Mouse (Mus musculus) heart, adult 18-20 months (tissue): Measurements from ENCODE around the gene Olfr1389. TPM values are rescaled to one million over a fixed set of nuclear protein-coding genes. Genes with fewer than 3 reads are reported as not detected.
A peak's percentile ranks its signal among the peaks of the same experiment; 100 is the strongest.
"Not testable (repeated sequence)": the region's sequence is repeated elsewhere in the genome, so short reads cannot be mapped to it uniquely, and the experiment has no call there.

Experiments used
- DNase-seq, 2 experiments: peaks; one replicate each; pipeline ENCODE4 v3.0.0; 2021 to 2022; ENCODE audit warnings: mixed read lengths in 1 of 2
- long read RNA-seq, 2 experiments: library from polyadenylated mRNA; stranded (forward); transcript quantifications; one replicate each; pipeline ENCODE4 v2.0.0; 2021
- total RNA-seq, 2 experiments: library from RNA; stranded (reverse); gene quantifications; 2 replicates each; pipeline ENCODE4 v1.2.3; 2021

The Olfr1389 gene
- total RNA-seq: not detected
- long read RNA-seq, experiment 1: 0 reads
- long read RNA-seq, experiment 2: 0 reads

DNA sequence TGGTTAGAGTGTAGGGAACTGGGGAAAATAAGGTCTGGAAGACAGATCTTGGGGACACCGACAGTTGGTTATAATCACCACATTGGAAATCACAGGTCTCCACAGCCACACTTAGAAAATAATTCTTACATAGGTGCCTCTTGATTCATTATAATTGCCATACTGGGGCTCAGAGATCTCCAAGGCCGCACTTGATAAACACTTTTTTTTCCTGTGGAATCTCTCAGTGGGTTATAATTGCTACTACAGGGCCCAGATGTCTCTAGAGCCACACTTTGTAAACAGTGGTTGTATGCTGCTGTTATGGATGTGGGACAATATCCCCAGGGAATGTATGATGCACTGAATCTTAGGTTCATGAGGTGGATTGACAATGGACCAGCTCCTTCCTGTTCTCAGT lies at the start of gene Olfr1389:
Gene Olfr1389 (plus strand): TSS at position 301 of the 400 bp plus-strand sequence.
- no peak for DNase-seq

DNA sequence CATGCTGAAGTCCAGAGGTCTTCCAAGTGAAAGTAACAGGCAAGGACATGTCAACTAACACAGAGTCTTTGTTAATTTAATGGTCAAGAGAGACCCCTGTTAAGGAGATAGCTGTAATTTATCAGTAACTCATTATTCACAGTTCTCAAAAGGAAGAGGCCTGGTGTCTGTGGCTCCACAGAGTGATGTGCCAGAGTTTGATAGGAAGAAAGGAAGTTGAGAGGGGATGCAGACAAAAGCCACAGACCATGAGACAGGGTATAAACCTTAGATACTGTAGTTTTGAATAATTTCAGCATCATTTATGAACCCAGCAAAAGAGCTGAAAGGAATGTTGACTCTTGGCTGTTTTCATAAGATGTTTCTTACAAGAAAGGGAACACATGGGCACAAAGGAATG lies 39.7 kb upstream of the Olfr1389 start:
- DNase-seq: no peak

DNA sequence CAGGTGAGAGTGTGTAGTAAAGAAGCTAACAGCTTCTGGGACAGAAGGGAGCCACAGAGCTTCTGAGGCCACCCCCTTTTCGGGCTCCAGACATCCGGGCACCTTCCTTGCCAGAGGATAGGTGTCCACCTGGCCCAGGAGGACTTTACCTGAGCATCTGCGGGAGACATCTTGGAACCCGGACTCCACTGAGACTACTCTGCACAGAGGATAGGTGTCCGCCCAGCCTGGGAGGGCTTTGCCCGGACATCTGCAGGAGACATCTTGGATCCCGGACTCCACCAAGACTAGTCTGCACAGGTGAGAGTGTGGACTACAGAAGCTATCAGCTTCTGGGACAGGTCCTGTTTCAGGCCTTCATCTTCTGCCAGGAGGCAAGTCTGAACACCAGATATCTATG lies 36.7 kb upstream of the Olfr1389 start:
- DNase-seq: not testable (repeated sequence)

DNA sequence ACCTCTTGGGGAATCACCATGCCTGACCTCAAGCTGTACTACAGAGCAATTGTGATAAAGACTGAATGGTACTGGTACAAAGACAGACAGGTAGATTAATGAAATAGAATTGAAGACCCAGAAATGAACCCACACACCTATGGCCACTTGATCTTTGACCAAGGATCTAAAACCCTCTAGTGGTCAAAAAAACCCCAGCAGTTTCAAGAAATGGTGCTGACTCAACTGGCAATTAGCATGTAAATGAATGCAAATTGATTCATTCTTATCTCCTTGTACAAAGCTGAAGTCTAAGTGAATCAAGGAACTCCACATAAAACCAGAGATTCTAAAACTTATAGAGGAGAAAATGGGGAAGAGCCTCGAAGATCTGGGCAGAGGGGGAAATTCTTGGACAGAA lies 30.2 kb upstream of the Olfr1389 start:
- DNase-seq: not testable (repeated sequence)

- no peak for DNase-seq
Measured at GRCm38 (mm10) chr11:49406784-49407183, 16.1 kb upstream of the Olfr1389 start.

DNA sequence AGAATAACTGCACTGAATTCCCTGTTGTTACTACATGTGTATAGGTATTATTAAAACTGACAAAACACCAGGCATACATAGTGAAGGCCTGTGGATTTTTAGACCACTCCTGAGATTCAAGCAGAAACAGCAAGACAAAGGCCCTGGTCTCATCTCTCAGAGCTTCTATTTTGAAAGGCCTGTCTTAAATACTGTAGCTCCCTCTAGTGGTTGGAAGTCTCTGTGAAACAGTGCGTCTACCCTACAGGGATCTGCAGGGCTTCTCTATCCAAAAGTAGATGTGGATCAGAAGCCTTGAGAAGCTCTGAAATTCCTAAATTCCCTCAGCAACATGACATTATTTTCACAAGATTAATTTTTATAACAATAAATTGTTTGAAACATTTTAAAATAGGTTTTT lies 12.3 kb upstream of the Olfr1389 start:
- peak in 1 of 2 experiments; percentile 32 for DNase-seq

GRCm38 (mm10) chr11:49425257-49425927 lies 2.5 kb downstream of the Olfr1389 start:
- no peak for DNase-seq

- DNase-seq: no peak
Measured at GRCm38 (mm10) chr11:49429641-49430040, 6.8 kb downstream of the Olfr1389 start.

DNA sequence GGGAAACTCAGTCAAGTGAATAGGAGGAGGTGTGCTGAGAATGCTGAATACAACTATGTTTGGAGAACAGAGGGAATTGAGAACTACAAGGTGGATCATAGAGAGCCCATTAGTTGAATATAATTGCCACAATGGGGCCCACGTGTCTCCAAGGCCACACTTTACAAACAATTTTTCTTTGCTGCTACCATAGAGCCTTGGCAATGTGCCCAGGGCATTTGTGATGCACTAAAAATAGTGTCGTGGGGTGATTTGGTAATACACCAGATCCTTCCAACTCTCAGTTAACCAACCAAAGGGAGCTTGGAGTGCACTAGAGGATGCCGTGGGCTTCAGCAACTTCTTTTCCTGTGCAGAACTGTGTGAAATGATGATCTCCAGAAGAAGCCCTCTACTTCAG lies 13.5 kb downstream of the Olfr1389 start, which contains the start of gene Olfr1388:
Gene Olfr1388 (plus strand): TSS at position 214 of the 400 bp plus-strand sequence.
- peak; percentile 31 to 58 for DNase-seq

GRCm38 (mm10) chr11:49455043-49455442 lies 32.2 kb downstream of the Olfr1389 start, which contains the start of gene Olfr1387:
Gene Olfr1387, plus strand, starts transcription at chr11:49455343.
- no peak for DNase-seq

- not testable (repeated sequence) for DNase-seq
Measured at GRCm38 (mm10) chr11:49464746-49465145, 41.9 kb downstream of the Olfr1389 start, which contains the start of gene Olfr1386. Gene Olfr1386, plus strand, starts transcription at chr11:49465046.

Other genes starting within 250 kb of the Olfr1389 start
- gene Btnl9, start 235.9 kb upstream of the Olfr1389 start, total RNA-seq: 10 to 100 TPM; 22.3 to 25.3 TPM
- 10 to 100 TPM; 27.6 to 32.6 TPM for gene Zfp62, start 219.8 kb upstream of the Olfr1389 start, total RNA-seq
- gene Mgat1, start 178.9 kb upstream of the Olfr1389 start, total RNA-seq: 10 to 100 TPM; 67.1 TPM
- gene Olfr1393, start 144.8 kb upstream of the Olfr1389 start, total RNA-seq: under 1 TPM; 0.41 to 0.69 TPM
- gene Olfr1392, start 137.8 kb upstream of the Olfr1389 start, total RNA-seq: not detected
- not detected for gene Olfr10, start 118.3 kb upstream of the Olfr1389 start, total RNA-seq
- not detected for gene Olfr1391, start 100.3 kb upstream of the Olfr1389 start, total RNA-seq
- not detected for gene Olfr1390, start 87.9 kb upstream of the Olfr1389 start, total RNA-seq
- gene Olfr1388, start 13.6 kb downstream of the Olfr1389 start, total RNA-seq: under 1 TPM; 0.15 TPM
- gene Olfr1387, start 32.3 kb downstream of the Olfr1389 start, total RNA-seq: not detected
- gene Olfr1386, start 42.0 kb downstream of the Olfr1389 start, total RNA-seq: not detected
- not detected for gene Olfr1385, start 66.0 kb downstream of the Olfr1389 start, total RNA-seq
- not detected for gene Olfr1384, start 83.7 kb downstream of the Olfr1389 start, total RNA-seq
- under 1 TPM; 0.50 to 0.75 TPM for gene Olfr1383, start 96.6 kb downstream of the Olfr1389 start, total RNA-seq
- gene Olfr1382, start 105.2 kb downstream of the Olfr1389 start, total RNA-seq: not detected
- not detected for gene Olfr1381, start 120.4 kb downstream of the Olfr1389 start, total RNA-seq
- not detected for gene Olfr1380, start 133.8 kb downstream of the Olfr1389 start, total RNA-seq
- gene Flt4, start 186.2 kb downstream of the Olfr1389 start, total RNA-seq: 10 to 100 TPM; 11.0 TPM
- gene Scgb3a1, start 240.5 kb downstream of the Olfr1389 start, total RNA-seq: 100 to 1,000 TPM in 1 of 2 experiments, not detected in 1; 127 TPM